Mouse (Mus musculus) kidney, adult 2 months (tissue): ENCODE measurements around the gene H2-T24. TPM values are rescaled to one million over a fixed set of nuclear protein-coding genes. Genes with fewer than 3 reads are reported as not detected.

Experiments used
- DNase-seq: peaks from one replicate; pipeline ENCODE4 v3.0.0; 2021
- H3K27ac ChIP-seq: fragments of 200-500 bp; 2 replicates; pipeline ENCODE4 v1.5.1; 2012; ENCODE audit warnings: low read depth, low read length, control low read depth, inconsistent platforms; ENCODE audit not compliant: insufficient read depth
- H3K27me3 ChIP-seq: fragments of 200-500 bp; replicated peaks from 2 replicates; pipeline ENCODE4 v1.6.1; 2012; ENCODE audit warnings: mild to moderate bottlenecking, moderate library complexity, low read length, inconsistent platforms; ENCODE audit not compliant: control insufficient read depth, insufficient read depth
- H3K36me3 ChIP-seq: fragments of 200-500 bp; 2 replicates; pipeline ENCODE4 v1.6.1; 2012; ENCODE audit warnings: mild to moderate bottlenecking, moderate library complexity, low read length, inconsistent platforms; ENCODE audit not compliant: control insufficient read depth, insufficient read depth
- H3K4me1 ChIP-seq: fragments of 200-500 bp; 2 replicates; pipeline ENCODE4 v1.6.1; 2011; ENCODE audit warnings: low read length; ENCODE audit not compliant: control insufficient read depth, insufficient read depth
- H3K4me3 ChIP-seq: fragments of 200-500 bp; 2 replicates; pipeline ENCODE4 v1.5.1; 2011; ENCODE audit warnings: mild to moderate bottlenecking, low read depth, low read length, control low read depth; ENCODE audit not compliant: insufficient read depth
- CTCF ChIP-seq: fragments of 200-500 bp; conservative IDR thresholded peaks from 2 replicates; pipeline ENCODE4 v1.5.1; 2011; ENCODE audit warnings: low read depth, mild to moderate bottlenecking, control low read depth, low read length, moderate library complexity, mixed read lengths; ENCODE audit not compliant: insufficient read depth, insufficient read length
- POLR2A ChIP-seq: fragments of 200-500 bp; IDR thresholded peaks from one replicate; pipeline ENCODE4 v1.6.1; 2011; ENCODE audit warnings: low read depth, low read length, control low read depth
- WGBS: fragments of 180-500 bp; shearing (Covaris S2); methylation state at CpG from one replicate; pipeline ENCODE4 v1.1.7; 2018; 5-methylcytosine and 5-hydroxymethylcytosine counted together
- polyA plus RNA-seq: library from polyadenylated mRNA; depleted of rRNA; stranded (reverse); fragments of >200 nt; gene quantifications from 2 replicates; pipeline ENCODE4 v1.2.3, GENCODE M21; 2012

The H2-T24 gene
- polyA plus RNA-seq, 1 experiment, result 5.4 TPM

GRCm38 (mm10) chr17:35994879-35995240 lies 25.5 kb downstream of the H2-T24 start:
- peak overlapping the region; percentile 66 for H3K4me3 ChIP-seq
- no peaks in the 10 kb centered on the region; the same call in 1 of the 2 replicates for H3K4me1 ChIP-seq
- H3K27ac ChIP-seq, result no peak overlapping the region
- peak; percentile 16 for DNase-seq
- H3K36me3 ChIP-seq, result no peaks in the 10 kb centered on the region
- WGBS, result under 1% methylated on average over 14 of the region's 14 CpGs
- no peak for TF ChIP-seq CTCF
- H3K27me3 ChIP-seq, result no peaks in the 10 kb centered on the region

DNA sequence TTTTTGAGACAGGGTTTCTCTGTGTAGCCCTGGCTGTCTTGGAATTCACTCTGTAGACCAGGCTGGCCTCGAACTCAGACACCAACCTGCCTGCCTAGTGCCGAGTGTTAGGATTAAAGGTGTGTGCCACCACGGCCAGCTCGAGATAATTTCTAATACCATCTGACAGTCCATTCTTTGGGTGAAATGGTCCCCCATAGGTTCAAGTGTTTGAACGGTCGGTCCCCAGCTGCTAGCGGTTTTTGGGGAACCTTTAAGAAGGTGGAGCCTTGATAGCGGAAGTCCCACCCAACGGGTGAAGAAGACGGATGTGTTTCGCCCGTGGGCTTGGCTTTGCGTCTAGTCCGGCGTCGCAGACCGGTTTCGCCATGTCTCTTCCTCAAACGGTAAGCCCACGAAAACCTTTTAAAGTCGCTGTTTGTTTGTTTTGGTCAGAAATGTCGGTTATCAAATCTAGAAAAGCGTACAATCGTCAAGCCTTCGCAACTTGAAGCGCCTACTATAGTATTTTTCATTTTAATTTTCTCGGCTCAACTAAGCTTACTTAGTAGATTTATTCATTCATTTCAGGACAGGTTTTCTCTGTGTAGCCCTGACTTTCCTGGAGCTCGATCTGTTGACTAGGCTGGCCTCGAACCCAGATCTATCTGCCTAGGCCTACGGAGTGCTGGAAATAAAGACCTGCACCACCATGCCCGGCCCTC lies 26.0 kb downstream of the H2-T24 start:
- no peaks in the 10 kb centered on the region for H3K27me3 ChIP-seq
- H3K27ac ChIP-seq, result peak overlapping the region; percentile 58; the same call in 1 of the 2 replicates
- no peaks in the 10 kb centered on the region; the same call in 1 of the 2 replicates for H3K4me1 ChIP-seq
- no peaks in the 10 kb centered on the region for H3K36me3 ChIP-seq
- TF ChIP-seq POLR2A (peak; percentile 79), CTCF (no peak)
- peak; percentile 92 for DNase-seq
- WGBS, result 2% methylated on average over 31 of the region's 31 CpGs
- peak overlapping the region; percentile 66 for H3K4me3 ChIP-seq

DNA sequence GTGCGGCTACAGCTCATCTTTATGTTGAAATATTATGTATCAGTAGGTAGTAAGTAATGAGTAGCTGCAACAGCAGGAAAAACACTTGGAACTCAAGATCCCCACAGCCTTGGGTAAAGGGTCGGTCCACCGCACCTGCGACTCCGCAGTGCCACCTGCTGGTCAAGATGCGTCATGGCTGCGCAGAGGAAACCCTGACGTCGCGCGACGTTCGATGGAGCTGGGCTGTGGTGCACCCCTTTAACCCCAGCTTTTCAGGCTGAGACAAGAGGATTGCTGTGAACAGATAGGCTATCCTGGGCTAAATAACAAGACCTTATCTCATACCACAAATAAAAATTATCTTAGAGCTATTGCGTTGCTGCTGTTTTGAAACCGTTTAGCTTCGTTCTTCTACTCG lies 26.7 kb downstream of the H2-T24 start:
- 2% methylated on average over 17 of the region's 17 CpGs for WGBS
- H3K27me3 ChIP-seq, result no peaks in the 10 kb centered on the region
- DNase-seq, result peak; percentile 79

GRCm38 (mm10) chr17:35991781-35992180 lies 28.6 kb downstream of the H2-T24 start:
- H3K4me3 ChIP-seq, result no peak overlapping the region
- no peaks in the 10 kb centered on the region; the same call in 1 of the 2 replicates for H3K4me1 ChIP-seq
- no peak for TF ChIP-seq POLR2A
- no peak for TF ChIP-seq CTCF
- no peaks in the 10 kb centered on the region for H3K36me3 ChIP-seq
- no peak overlapping the region for H3K27ac ChIP-seq
- DNase-seq, result no peak
- WGBS, result 34% methylated on average over 10 of the region's 10 CpGs
- H3K27me3 ChIP-seq, result no peaks in the 10 kb centered on the region

More for the DNA sequence above, 26.7 kb downstream of the H2-T24 start:
- Histone ChIP-seq H3K27ac (no peak overlapping the region), H3K36me3 (no peaks in the 10 kb centered on the region), H3K4me1 (no peaks in the 10 kb centered on the region; the same call in 1 of the 2 replicates), H3K4me3 (0 out of 2 replicates have a peak overlapping the region, but pooled peaks have one; percentile 2)
- TF ChIP-seq CTCF (peak; percentile 100; the same call in 1 of the 2 replicates), POLR2A (no peak)

DNA sequence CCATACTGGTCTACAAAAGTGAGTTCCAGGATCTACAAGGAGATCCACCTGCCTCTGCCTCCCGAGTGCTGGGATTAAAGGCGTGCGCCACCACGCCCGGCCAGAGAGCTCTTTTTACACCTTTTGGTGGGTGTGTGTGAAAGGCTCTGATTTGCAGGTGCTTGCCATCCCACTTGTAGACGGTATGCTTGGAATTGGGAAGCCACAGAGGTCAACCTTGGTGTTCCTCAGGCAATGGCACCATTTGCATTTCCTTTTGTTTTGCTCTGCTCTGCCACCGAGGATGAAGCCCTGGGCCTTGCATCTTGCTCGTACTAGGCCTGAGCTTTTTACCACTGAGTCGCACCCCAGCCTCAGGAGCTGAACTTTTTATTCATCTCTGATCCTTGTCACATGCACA lies 38.6 kb downstream of the H2-T24 start:
- Histone ChIP-seq H3K36me3 (no peaks in the 10 kb centered on the region), H3K27me3 (no peaks in the 10 kb centered on the region), H3K27ac (no peak overlapping the region), H3K4me1 (peaks cover 9% of the 10 kb centered on the region; the same call in 1 of the 2 replicates), H3K4me3 (no peak overlapping the region)
- WGBS, result 93% methylated on average over 9 of the region's 9 CpGs
- TF ChIP-seq POLR2A (no peak), CTCF (no peak)
- no peak for DNase-seq

GRCm38 (mm10) chr17:35980363-35980754 lies 40.0 kb downstream of the H2-T24 start:
- TF ChIP-seq POLR2A (no peak), CTCF (no peak)
- WGBS, result under 1% methylated on average over 29 of the region's 29 CpGs
- H3K27me3 ChIP-seq, result no peaks in the 10 kb centered on the region
- H3K4me3 ChIP-seq, result peak overlapping the region; percentile 72
- H3K36me3 ChIP-seq, result no peaks in the 10 kb centered on the region
- peaks cover 9% of the 10 kb centered on the region; the same call in 1 of the 2 replicates for H3K4me1 ChIP-seq
- peak overlapping the region; percentile 21; the same call in 1 of the 2 replicates for H3K27ac ChIP-seq
- peak; percentile 60 for DNase-seq
